Mouse (Mus musculus) C2C12 (cell line): Measurements from ENCODE around the gene Mtor. TPM values are rescaled to one million over a fixed set of nuclear protein-coding genes. Genes with fewer than 3 reads are reported as not detected.

Source experiments
- H3K27me3 ChIP-seq: one replicate; pipeline ENCODE4 v1.6.1; 2011; ENCODE audit not compliant: control insufficient read depth, insufficient read depth, insufficient read length
- H3K36me3 ChIP-seq: one replicate; pipeline ENCODE4 v1.6.1; 2011; ENCODE audit not compliant: control insufficient read depth, insufficient read depth
- H3K4me3 ChIP-seq: one replicate; pipeline ENCODE4 v1.5.1; 2011; ENCODE audit warnings: mild to moderate bottlenecking, control low read depth; ENCODE audit not compliant: poor library complexity, insufficient read depth, severe bottlenecking
- H3K79me2 ChIP-seq: one replicate; pipeline ENCODE4 v1.6.1; 2011; ENCODE audit not compliant: control insufficient read depth, insufficient read depth
- H3K79me3 ChIP-seq: one replicate; pipeline ENCODE4 v1.6.1; 2011; ENCODE audit warnings: low read depth, control low read depth
- H3ac ChIP-seq: one replicate; pipeline ENCODE3; 2011; ENCODE audit warnings: low read depth; ENCODE audit not compliant: control insufficient read depth, insufficient read length
- CEBPB ChIP-seq: IDR thresholded peaks from one replicate; pipeline ENCODE4 v1.6.1; 2011; ENCODE audit warnings: low read depth, mild to moderate bottlenecking, control low read depth, moderate library complexity
- CTCF ChIP-seq: IDR thresholded peaks from one replicate; pipeline ENCODE4 v1.5.1; 2011; ENCODE audit not compliant: control insufficient read depth, insufficient read depth, insufficient read length
- FOSL1 ChIP-seq: IDR thresholded peaks from one replicate; pipeline ENCODE4 v1.8.0; 2011; ENCODE audit warnings: mild to moderate bottlenecking, low read length; ENCODE audit not compliant: poor library complexity, insufficient read depth, severe bottlenecking
- MAX ChIP-seq: IDR thresholded peaks from one replicate; pipeline ENCODE4 v1.6.1; 2011; ENCODE audit warnings: mild to moderate bottlenecking, control low read depth
- MYOD1 ChIP-seq: IDR thresholded peaks from one replicate; pipeline ENCODE4 v1.6.1; 2011; ENCODE audit warnings: low read depth; ENCODE audit not compliant: control insufficient read depth, insufficient read length
- MYOG ChIP-seq: IDR thresholded peaks from one replicate; pipeline ENCODE4 v1.6.1; 2011; ENCODE audit not compliant: control insufficient read depth, insufficient read length; ENCODE audit errors: extremely low read depth
- USF1 ChIP-seq: IDR thresholded peaks from one replicate; pipeline ENCODE4 v1.6.1; 2011; ENCODE audit warnings: low read depth, mild to moderate bottlenecking, control low read depth, moderate library complexity
- polyA plus RNA-seq: library from polyadenylated mRNA; unstranded; fragments of >200 nt; fragmentation: generic; extraction: Trizol; gene quantifications from one replicate; pipeline ENCODE4 v1.2.1, GENCODE M21; 2012; ENCODE audit warnings: missing spikeins

The Mtor gene
- polyA plus RNA-seq, 1 experiment, result 20.0 TPM

- no peak for TF ChIP-seq CEBPB
- no peak for TF ChIP-seq MYOD1
- no peak for TF ChIP-seq MAX
- TF ChIP-seq MYOG, result no peak
- TF ChIP-seq CTCF, result no peak
- no peak for TF ChIP-seq USF1
- no peak for TF ChIP-seq FOSL1
- no peaks in the 10 kb centered on the region for H3K79me2 ChIP-seq
- H3K27me3 ChIP-seq, result no peaks in the 10 kb centered on the region
- no peaks in the 10 kb centered on the region for H3K79me3 ChIP-seq
- no peak overlapping the region for H3K4me3 ChIP-seq
- H3K36me3 ChIP-seq, result peaks cover 2% of the 10 kb centered on the region
- no peak overlapping the region for H3ac ChIP-seq
These were observed 156.2 kb downstream of the Mtor start for GRCm38 (mm10) chr4:148604541-148605165.

Other genes starting within 250 kb of the Mtor start
- gene Disp3, start 160.6 kb upstream of the Mtor start, polyA plus RNA-seq, result 0.04 TPM
- 19.7 TPM for gene Ubiad1, start 3.8 kb upstream of the Mtor start, polyA plus RNA-seq
- 0.04 TPM for gene Angptl7, start 51.8 kb downstream of the Mtor start, polyA plus RNA-seq
- gene Exosc10, start 109.8 kb downstream of the Mtor start, polyA plus RNA-seq, result 53.7 TPM
- 282 TPM for gene Srm, start 142.9 kb downstream of the Mtor start, polyA plus RNA-seq
- gene Masp2, start 153.9 kb downstream of the Mtor start, polyA plus RNA-seq, result 0.36 TPM
- gene Tardbp, start 178.4 kb downstream of the Mtor start, polyA plus RNA-seq, result 198 TPM
- not detected for gene Gm572, start 194.7 kb downstream of the Mtor start, polyA plus RNA-seq